Mouse (Mus musculus) embryonic facial prominence, embryonic 12.5 days (tissue): ENCODE data around the gene Dnajc13. TPM values are rescaled to one million over a fixed set of nuclear protein-coding genes. Genes with fewer than 3 reads are reported as not detected.
A peak's percentile ranks its signal among the peaks of the same experiment; 100 is the strongest.

ENCODE experiments used
- ATAC-seq: fragments of 200-750 bp; cut with Nextera tagmentation; 2 replicates; pipeline ENCODE4 v1.8.0; 2017; ENCODE audit not compliant: insufficient number of reproducible peaks, insufficient read depth, low FRiP score, low TSS enrichment
- H3K27ac ChIP-seq: fragments of 300-500 bp; sonication (generic); 2 replicates; pipeline ENCODE4 v1.5.1; 2016; ENCODE audit warnings: mild to moderate bottlenecking
- H3K27me3 ChIP-seq: fragments of 300-500 bp; sonication (generic); 2 replicates; pipeline ENCODE4 v1.6.1; 2016; ENCODE audit warnings: mild to moderate bottlenecking, moderate library complexity
- H3K36me3 ChIP-seq: fragments of 300-500 bp; sonication (generic); 2 replicates; pipeline ENCODE4 v1.6.1; 2016; ENCODE audit warnings: mild to moderate bottlenecking
- H3K4me1 ChIP-seq: fragments of 300-500 bp; sonication (generic); 2 replicates; pipeline ENCODE4 v1.6.1; 2016
- H3K4me2 ChIP-seq: fragments of 300-500 bp; sonication (generic); replicated peaks from 2 replicates; pipeline ENCODE4 v1.6.1; 2016; ENCODE audit warnings: mild to moderate bottlenecking, moderate library complexity
- H3K4me3 ChIP-seq: fragments of 300-500 bp; sonication (generic); 2 replicates; pipeline ENCODE4 v1.5.1; 2016; ENCODE audit warnings: mild to moderate bottlenecking
- H3K9ac ChIP-seq: fragments of 300-500 bp; sonication (generic); 2 replicates; pipeline ENCODE4 v1.6.1; 2016; ENCODE audit warnings: mild to moderate bottlenecking, moderate library complexity
- H3K9me3 ChIP-seq: fragments of 300-500 bp; sonication (generic); 2 replicates; pipeline ENCODE4 v1.6.1; 2016; ENCODE audit warnings: mild to moderate bottlenecking, moderate library complexity
- WGBS: fragments of 180-500 bp; shearing (Covaris S2); methylation state at CpG from one replicate; pipeline ENCODE4 v1.1.7; 2016; 5-methylcytosine and 5-hydroxymethylcytosine counted together
- polyA plus RNA-seq: library from polyadenylated mRNA; unstranded; fragments of >200 nt; fragmentation: Nextera tagmentation; extraction: Ambion mirVana; gene quantifications from 2 replicates; pipeline ENCODE4 v1.2.1, GENCODE M21; 2016

The Dnajc13 gene
- polyA plus RNA-seq, 1 experiment from 2014 or later: 23.4 TPM

DNA sequence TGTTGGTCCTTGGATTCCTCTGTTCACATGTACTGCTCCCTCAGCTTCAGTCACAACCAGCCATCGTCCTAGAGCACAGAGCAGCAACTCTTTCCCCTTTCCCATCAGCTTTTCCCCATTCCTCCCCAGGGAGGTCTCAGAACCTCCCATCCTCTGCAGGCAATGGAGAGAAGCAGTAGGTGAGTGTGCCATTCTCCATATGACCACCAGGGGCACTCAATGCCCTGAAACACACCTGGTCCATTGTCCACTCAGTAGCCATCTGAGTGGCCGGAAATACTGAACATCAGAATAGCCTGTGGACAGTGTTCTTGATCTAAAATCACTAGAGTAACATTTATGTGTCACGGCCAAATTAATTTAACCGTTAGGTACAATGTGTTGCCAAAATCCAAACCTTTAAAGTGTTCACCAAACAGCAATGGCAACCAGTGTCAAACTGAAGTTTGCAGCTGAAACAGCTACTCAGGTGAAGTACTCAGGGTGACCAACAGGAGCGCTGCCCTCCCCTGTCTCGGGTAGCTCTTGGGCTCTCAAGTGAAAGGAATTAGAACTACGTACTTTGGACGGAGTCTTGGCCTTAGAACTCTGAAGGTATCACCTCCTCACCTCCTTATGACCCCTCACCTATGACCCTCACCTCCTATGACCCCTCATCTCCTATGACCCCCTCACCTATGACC is 118.3 kb downstream of the Dnajc13 start:
- WGBS: 73% methylated on average over 8 of the region's 8 CpGs
- no peak overlapping the region for H3K4me2 ChIP-seq
- ATAC-seq: no peak
- H3K27me3 ChIP-seq: no peaks in the 10 kb centered on the region
- H3K36me3 ChIP-seq: no peaks in the 10 kb centered on the region
- no peaks in the 10 kb centered on the region for H3K4me1 ChIP-seq
- H3K9ac ChIP-seq: no peak overlapping the region
- no peak overlapping the region for H3K27ac ChIP-seq
- no peaks in the 10 kb centered on the region for H3K9me3 ChIP-seq
- no peak overlapping the region for H3K4me3 ChIP-seq

DNA sequence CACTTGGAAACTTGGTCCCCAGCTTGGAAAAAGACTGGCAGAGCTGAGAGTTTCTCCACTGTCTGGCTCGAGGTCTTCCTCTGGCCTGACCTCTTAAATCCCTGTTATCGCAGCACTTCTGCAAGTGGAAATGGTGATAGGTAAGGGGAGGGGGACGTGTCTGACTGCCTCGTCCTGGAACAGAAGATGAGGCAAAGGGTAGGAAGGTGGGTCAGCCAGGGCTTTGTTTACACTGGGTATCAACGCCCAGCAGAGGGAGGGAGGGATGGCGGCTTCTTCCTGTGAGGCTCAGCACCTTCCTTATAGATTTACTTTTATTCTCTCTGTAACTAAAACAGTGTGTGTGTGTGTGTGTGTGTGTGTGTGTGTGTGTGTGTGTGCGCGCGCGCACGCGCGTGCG is 119.9 kb downstream of the Dnajc13 start:
- no peak overlapping the region for H3K4me2 ChIP-seq
- no peak overlapping the region for H3K27ac ChIP-seq
- no peaks in the 10 kb centered on the region for H3K9me3 ChIP-seq
- 79% methylated on average over 14 of the region's 14 CpGs for WGBS
- no peaks in the 10 kb centered on the region for H3K36me3 ChIP-seq
- H3K9ac ChIP-seq: no peak overlapping the region
- no peak for ATAC-seq
- no peaks in the 10 kb centered on the region for H3K27me3 ChIP-seq
- no peak overlapping the region for H3K4me3 ChIP-seq
- H3K4me1 ChIP-seq: no peaks in the 10 kb centered on the region

DNA sequence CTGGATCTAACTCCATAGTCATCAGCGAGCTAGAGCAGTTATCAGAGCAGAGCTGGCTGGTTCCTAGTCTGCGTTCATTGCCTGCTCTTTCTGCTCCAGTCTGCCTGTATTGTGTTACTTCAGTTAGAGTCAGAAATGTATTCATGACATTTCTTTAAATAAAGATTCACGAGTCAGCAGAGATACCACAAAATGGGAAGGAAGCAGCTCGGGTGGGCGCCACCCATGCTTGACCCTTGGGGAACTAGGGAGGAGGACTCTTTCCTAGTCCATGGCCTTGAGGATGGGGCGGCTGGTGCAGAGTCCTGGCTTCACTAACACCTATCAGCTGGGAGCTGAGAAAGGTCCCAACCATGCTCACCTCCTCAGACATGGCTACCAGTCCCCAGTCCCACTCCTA is 122.4 kb downstream of the Dnajc13 start:
- 89% methylated on average over 6 of the region's 6 CpGs for WGBS
- no peaks in the 10 kb centered on the region for H3K9me3 ChIP-seq
- ATAC-seq: no peak
- H3K27ac ChIP-seq: no peak overlapping the region
- no peak overlapping the region for H3K9ac ChIP-seq
- H3K4me1 ChIP-seq: no peaks in the 10 kb centered on the region
- no peaks in the 10 kb centered on the region for H3K27me3 ChIP-seq
- H3K4me2 ChIP-seq: no peak overlapping the region
- H3K4me3 ChIP-seq: no peak overlapping the region
- H3K36me3 ChIP-seq: no peaks in the 10 kb centered on the region

DNA sequence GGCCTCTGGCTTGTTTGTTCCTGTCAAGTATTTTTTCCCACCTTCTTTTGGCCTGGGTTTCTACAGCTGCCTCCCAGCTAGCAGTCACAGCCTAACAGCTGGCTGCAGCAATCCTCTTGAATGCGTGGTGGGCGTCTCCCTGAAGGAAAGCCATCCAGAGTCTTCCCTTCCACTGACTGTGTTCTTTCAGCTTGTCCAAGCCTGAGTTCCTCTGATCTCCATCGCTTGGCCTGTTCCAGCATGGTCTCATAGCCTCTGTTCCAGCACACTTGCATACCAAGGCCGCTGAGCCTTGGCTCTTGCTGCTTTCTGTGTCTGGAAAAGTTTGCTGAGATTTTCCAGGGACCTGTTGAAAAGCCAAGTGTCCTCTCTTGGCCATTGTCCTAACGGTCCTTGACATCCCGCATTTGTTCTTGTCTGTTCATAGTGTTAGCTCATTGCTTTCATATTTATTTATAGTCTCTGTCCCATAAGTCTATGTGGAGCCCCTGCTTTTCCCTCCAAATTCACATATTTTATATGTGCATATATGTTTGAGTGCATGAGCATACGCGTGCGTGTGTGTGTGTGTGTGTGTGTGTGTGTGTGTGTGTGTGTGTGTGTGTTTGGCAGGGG is 132.5 kb downstream of the Dnajc13 start:
- Histone ChIP-seq H3K9me3 (no peaks in the 10 kb centered on the region), H3K4me1 (no peaks in the 10 kb centered on the region), H3K4me2 (no peak overlapping the region), H3K9ac (no peak overlapping the region), H3K36me3 (no peaks in the 10 kb centered on the region), H3K27me3 (no peaks in the 10 kb centered on the region), H3K4me3 (no peak overlapping the region), H3K27ac (no peak overlapping the region)
- 84% methylated on average over 9 of the region's 9 CpGs for WGBS
- ATAC-seq: no peak

DNA sequence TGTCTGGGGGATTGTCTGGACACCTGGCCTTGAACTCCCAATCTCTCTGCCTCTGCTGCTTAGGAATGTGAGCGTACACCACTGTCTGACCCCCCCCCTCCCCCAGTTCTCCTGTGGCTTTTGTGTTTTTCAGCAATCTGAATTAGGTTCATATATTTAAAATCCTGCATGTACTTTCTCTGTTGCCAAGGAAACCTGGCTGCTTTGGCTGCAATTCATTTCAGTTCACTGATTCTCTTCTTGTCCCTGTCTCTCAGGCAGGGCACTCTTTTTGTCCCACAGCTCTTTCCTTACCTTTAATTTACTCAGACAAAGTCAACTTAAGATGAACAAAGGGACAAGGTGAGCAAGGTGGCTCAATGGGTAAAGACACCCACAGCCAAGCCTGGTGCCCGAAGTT is 134.6 kb downstream of the Dnajc13 start:
- no peak overlapping the region for H3K27ac ChIP-seq
- ATAC-seq: no peak
- no peak overlapping the region for H3K9ac ChIP-seq

DNA sequence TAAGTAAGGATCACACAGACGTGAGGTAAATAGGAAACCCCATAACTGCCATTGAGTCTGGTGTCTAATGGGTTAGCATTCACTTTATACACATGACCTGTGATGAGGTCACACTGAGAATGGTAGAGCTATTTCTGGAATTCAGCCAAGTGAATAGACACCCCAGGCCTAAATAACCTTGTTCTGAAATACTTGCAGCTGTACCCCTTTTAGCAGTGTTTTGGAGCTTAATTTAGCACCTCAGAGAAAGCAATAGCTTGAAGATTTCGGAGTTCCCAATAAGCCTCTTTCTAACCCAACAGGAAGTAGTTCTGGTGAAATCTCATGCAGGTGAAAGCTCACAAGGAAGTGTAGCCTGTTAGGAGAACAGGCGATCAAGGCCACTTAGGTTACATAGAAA is 135.9 kb downstream of the Dnajc13 start, which contains the start of gene Ackr4:
TSS of gene Ackr4 (minus strand) at position 101 of the 400 bp plus-strand sequence.
- no peak for ATAC-seq
- WGBS: 71% methylated on average over 3 of the region's 3 CpGs
- no peak within 1 kb of the TSS for H3K4me2 ChIP-seq

More for the DNA sequence above, 134.6 kb downstream of the Dnajc13 start:
- 74% methylated on average over 2 of the region's 2 CpGs for WGBS
- H3K36me3 ChIP-seq: no peaks in the 10 kb centered on the region
- H3K4me2 ChIP-seq: no peak overlapping the region
- H3K9me3 ChIP-seq: no peaks in the 10 kb centered on the region
- H3K4me3 ChIP-seq: no peak overlapping the region
- H3K27me3 ChIP-seq: no peaks in the 10 kb centered on the region
- H3K4me1 ChIP-seq: no peaks in the 10 kb centered on the region; the same call in none of the 2 replicates

DNA sequence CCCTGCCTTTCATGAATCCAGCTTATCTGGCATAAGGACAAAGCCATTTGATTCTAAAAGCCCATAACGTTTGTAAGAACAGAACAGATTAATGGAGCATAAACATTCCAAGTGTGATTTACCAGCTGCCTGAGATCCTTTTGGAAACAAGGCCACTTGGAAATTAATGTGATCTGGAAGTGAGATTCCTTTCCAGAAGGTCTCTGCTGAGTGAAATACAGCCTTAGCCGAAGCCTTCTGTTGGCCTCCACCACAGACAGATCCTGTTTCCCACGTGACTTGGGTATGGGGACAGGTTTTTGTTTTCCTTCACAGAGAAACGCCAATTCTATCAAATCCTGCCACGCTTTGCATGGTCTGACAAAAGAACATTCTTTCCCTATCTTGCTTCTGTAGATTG is 139.1 kb downstream of the Dnajc13 start:
- Histone ChIP-seq H3K27ac (0 out of 2 replicates have a peak overlapping the region, but pooled peaks have one; percentile 24), H3K9me3 (no peaks in the 10 kb centered on the region)

More for the DNA sequence above, 135.9 kb downstream of the Dnajc13 start, which contains the start of gene Ackr4:
- no peak within 1 kb of the TSS for H3K9ac ChIP-seq
- H3K27ac ChIP-seq: 0 out of 2 replicates have a peak within 1 kb of the TSS, but pooled peaks have one; percentile 37
- H3K4me1 ChIP-seq: no peaks in the 10 kb centered on the region; the same call in none of the 2 replicates
- no peaks in the 10 kb centered on the region for H3K36me3 ChIP-seq
- no peaks in the 10 kb centered on the region for H3K27me3 ChIP-seq
- H3K4me3 ChIP-seq: no peak within 1 kb of the TSS
- no peaks in the 10 kb centered on the region for H3K9me3 ChIP-seq

DNA sequence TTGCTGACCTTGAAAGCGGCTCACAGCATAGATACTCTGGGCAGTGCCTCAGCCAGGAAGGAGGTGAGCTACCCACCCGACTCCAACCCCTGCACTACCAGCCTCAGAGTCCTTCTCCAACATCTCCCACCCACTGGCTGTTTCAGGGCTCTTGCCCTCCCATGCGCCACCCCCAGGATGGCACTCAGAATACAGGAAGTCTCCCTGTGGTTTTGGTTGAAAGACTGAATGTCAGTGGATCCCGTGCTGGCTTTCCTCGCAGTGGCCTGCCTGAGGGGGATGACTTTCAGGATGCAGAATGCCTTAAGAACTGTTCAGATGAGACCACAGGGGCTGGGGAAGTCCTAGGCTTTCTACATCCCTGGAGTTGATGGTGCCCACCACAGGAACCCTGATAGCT is 139.6 kb downstream of the Dnajc13 start:
- Histone ChIP-seq H3K4me3 (no peak overlapping the region), H3K9me3 (no peaks in the 10 kb centered on the region), H3K27ac (peak overlapping the region; percentile 24; the same call in 1 of the 2 replicates), H3K36me3 (no peaks in the 10 kb centered on the region), H3K4me2 (no peak overlapping the region), H3K9ac (no peak overlapping the region), H3K27me3 (no peaks in the 10 kb centered on the region), H3K4me1 (peaks cover 6% of the 10 kb centered on the region)
- no peak for ATAC-seq
- WGBS: 61% methylated on average over 5 of the region's 5 CpGs

More for the DNA sequence above, 139.1 kb downstream of the Dnajc13 start:
- 42% methylated on average over 5 of the region's 5 CpGs for WGBS
- no peak overlapping the region for H3K4me3 ChIP-seq
- no peaks in the 10 kb centered on the region for H3K36me3 ChIP-seq
- H3K27me3 ChIP-seq: no peaks in the 10 kb centered on the region
- H3K9ac ChIP-seq: no peak overlapping the region
- H3K4me2 ChIP-seq: no peak overlapping the region
- ATAC-seq: no peak
- peaks cover 1% of the 10 kb centered on the region for H3K4me1 ChIP-seq

DNA sequence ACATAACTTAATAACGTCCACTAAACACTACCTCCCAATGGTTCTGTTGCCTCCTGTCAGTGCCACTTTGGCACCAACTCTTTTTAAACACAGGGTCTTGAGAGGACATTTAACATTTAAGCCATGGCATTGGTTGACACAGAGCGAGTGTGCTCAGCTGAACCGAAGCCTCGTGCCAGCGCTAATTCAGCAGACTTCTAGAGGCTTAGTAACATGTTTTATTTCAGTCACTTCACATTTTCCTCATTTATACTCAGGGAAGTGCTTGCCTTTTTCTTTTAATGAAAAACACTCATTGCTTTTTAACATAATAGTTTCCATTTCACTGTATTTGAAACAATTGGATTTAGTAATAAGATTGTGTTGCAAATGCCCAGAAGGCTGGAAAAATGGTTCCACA is 153.6 kb downstream of the Dnajc13 start:
- no peak overlapping the region for H3K9ac ChIP-seq
- H3K9me3 ChIP-seq: peaks cover 5% of the 10 kb centered on the region; the same call in 1 of the 2 replicates
- H3K4me2 ChIP-seq: no peak overlapping the region
- ATAC-seq: no peak
- H3K4me3 ChIP-seq: no peak overlapping the region
- WGBS: 74% methylated on average over 5 of the region's 5 CpGs
- H3K27me3 ChIP-seq: no peaks in the 10 kb centered on the region
- H3K36me3 ChIP-seq: no peaks in the 10 kb centered on the region
- H3K27ac ChIP-seq: 0 out of 2 replicates have a peak overlapping the region, but pooled peaks have one; percentile 60
- H3K4me1 ChIP-seq: 0 out of 2 replicates have a peak, but pooled peaks cover 6% of the 10 kb centered on the region

DNA sequence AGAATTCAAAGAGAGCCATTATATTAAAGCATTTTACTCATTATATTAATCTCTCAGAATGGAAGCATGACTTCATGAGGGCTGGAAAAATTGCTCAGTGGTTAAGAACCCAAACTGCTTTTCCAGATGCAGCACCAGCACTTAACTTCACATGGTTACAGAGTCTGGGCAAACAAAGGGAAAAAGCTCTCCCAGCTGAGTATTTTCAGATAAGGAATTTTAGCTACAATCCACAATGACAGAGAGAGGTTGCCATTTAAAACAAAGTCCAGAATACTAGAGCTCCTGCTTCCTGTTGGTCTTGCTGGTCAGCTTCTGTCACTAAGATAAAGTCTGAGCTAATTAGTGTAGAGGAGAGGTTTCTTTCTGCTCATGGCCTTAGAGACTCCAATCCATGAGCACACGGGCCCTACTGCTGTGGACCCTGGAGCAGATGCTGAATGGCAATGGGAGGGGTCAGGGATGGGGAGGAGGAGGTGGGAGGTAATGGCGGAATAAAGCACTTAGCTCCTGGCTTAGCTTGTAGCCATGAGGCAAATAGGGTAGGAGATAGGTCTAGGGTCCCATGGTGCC is 154.1 kb downstream of the Dnajc13 start:
- H3K27ac ChIP-seq: 0 out of 2 replicates have a peak overlapping the region, but pooled peaks have one; percentile 60
- 56% methylated on average over 2 of the region's 2 CpGs for WGBS
- H3K9me3 ChIP-seq: peaks cover 5% of the 10 kb centered on the region; the same call in 1 of the 2 replicates
- no peaks in the 10 kb centered on the region for H3K36me3 ChIP-seq
- 0 out of 2 replicates have a peak, but pooled peaks cover 6% of the 10 kb centered on the region for H3K4me1 ChIP-seq
- H3K27me3 ChIP-seq: no peaks in the 10 kb centered on the region
- H3K4me2 ChIP-seq: no peak overlapping the region
- ATAC-seq: no peak
- H3K9ac ChIP-seq: no peak overlapping the region
- no peak overlapping the region for H3K4me3 ChIP-seq

DNA sequence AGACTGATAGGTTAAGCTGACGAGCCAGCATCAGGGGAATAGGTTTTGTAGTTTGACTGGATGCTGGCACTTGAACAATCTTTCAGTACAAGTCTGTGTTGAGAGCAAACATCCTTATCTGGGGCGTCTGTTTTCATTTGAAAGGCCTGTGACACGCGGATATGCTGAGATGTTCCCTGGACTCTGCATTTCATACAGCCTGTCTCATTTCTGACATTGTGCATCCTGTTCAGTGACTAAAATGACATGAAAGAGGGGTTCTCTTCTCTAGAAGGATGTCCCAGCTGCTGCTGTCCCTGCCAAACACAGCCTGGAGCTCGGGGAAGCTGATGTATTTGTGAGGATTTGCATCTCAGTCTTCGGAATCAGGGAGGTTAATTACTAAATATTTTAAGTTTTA is 155.2 kb downstream of the Dnajc13 start:
- ATAC-seq: no peak
- Histone ChIP-seq H3K9ac (no peak overlapping the region), H3K36me3 (no peaks in the 10 kb centered on the region), H3K4me1 (0 out of 2 replicates have a peak, but pooled peaks cover 6% of the 10 kb centered on the region), H3K27me3 (no peaks in the 10 kb centered on the region), H3K27ac (no peak overlapping the region), H3K4me3 (no peak overlapping the region), H3K9me3 (peaks cover 5% of the 10 kb centered on the region; the same call in 1 of the 2 replicates), H3K4me2 (no peak overlapping the region)
- 75% methylated on average over 6 of the region's 6 CpGs for WGBS
